Mouse (Mus musculus): ENCODE measurements around the gene Wipi1.

Gene Wipi1

GRCm38 (mm10) chr11:109536939-109537338, 74.8 kb downstream of the Wipi1 start:
- no peak for DNase-seq (ENCODE audit: low spot score)

GRCm38 (mm10) chr11:109535966-109536365, 75.8 kb downstream of the Wipi1 start:
- no peak for DNase-seq (ENCODE audit: low spot score)

- no peak for DNase-seq (ENCODE audit: low spot score)
Observed at GRCm38 (mm10) chr11:109530030-109530429, 81.7 kb downstream of the Wipi1 start.

- DNase-seq (ENCODE audit: low spot score), result no peak
Observed at GRCm38 (mm10) chr11:109525571-109525970, 86.2 kb downstream of the Wipi1 start.

GRCm38 (mm10) chr11:109524869-109525268, 86.9 kb downstream of the Wipi1 start:
- DNase-seq (ENCODE audit: low spot score), result no peak

Measured in left cerebral cortex, adult 11 months (tissue).